Mouse (Mus musculus) erythroblast, embryonic 14.5 days (primary cell): ENCODE results near the gene Iqsec1. TPM values are rescaled to one million over a fixed set of nuclear protein-coding genes. Genes with fewer than 3 reads are reported as not detected.

Experiments used
- H3K27me3 ChIP-seq: 2 replicates; pipeline ENCODE4 v1.6.1; 2012; ENCODE audit warnings: inconsistent platforms; ENCODE audit not compliant: control insufficient read depth
- H3K36me3 ChIP-seq: 2 replicates; pipeline ENCODE4 v1.6.1; 2012; ENCODE audit warnings: mild to moderate bottlenecking, inconsistent platforms; ENCODE audit not compliant: control insufficient read depth
- H3K4me1 ChIP-seq: 2 replicates; pipeline ENCODE4 v1.6.1; 2012; ENCODE audit warnings: inconsistent platforms; ENCODE audit not compliant: control insufficient read depth
- H3K4me3 ChIP-seq: replicated peaks from 2 replicates; pipeline ENCODE3; 2012; ENCODE audit warnings: moderate library complexity, mild to moderate bottlenecking, inconsistent platforms
- H3K9me3 ChIP-seq: 2 replicates; pipeline ENCODE4 v1.6.1; 2012; ENCODE audit warnings: low read length, inconsistent platforms, mixed read lengths; ENCODE audit not compliant: control insufficient read depth
- GATA1 ChIP-seq: IDR thresholded peaks from 2 replicates; pipeline ENCODE4 v1.6.1; 2012; ENCODE audit warnings: low read length, inconsistent platforms, mixed read lengths
- TAL1 ChIP-seq: IDR thresholded peaks from 3 replicates; pipeline ENCODE4 v1.6.1; 2012; ENCODE audit warnings: low read length, inconsistent platforms, mixed read lengths
- polyA plus RNA-seq: library from polyadenylated mRNA; stranded (reverse); fragments of >175 nt; gene quantifications from 2 replicates; pipeline ENCODE4 v1.2.3, GENCODE M21; 2012

Iqsec1 gene
- polyA plus RNA-seq, 1 experiment = 10.6 TPM

- TF ChIP-seq TAL1 (no peak), GATA1 (no peak)
- peaks cover 8% of the 10 kb centered on the region for H3K27me3 ChIP-seq
- no peaks in the 10 kb centered on the region for H3K36me3 ChIP-seq
- no peaks in the 10 kb centered on the region for H3K9me3 ChIP-seq
- H3K4me3 ChIP-seq = no peak overlapping the region
- peaks cover 67% of the 10 kb centered on the region for H3K4me1 ChIP-seq
These were observed 15.7 kb upstream of the Iqsec1 start for GRCm38 (mm10) chr6:91004157-91004556.

GRCm38 (mm10) chr6:91003310-91003995 is 15.0 kb upstream of the Iqsec1 start:
- Histone ChIP-seq H3K4me3 (peak overlapping the region; percentile 5), H3K27me3 (peaks cover 8% of the 10 kb centered on the region), H3K4me1 (peaks cover 63% of the 10 kb centered on the region), H3K36me3 (no peaks in the 10 kb centered on the region), H3K9me3 (no peaks in the 10 kb centered on the region)
- no peak for TF ChIP-seq GATA1
- no peak for TF ChIP-seq TAL1

GRCm38 (mm10) chr6:91001566-91001965 is 13.1 kb upstream of the Iqsec1 start:
- Histone ChIP-seq H3K4me3 (no peak overlapping the region), H3K4me1 (peaks cover 47% of the 10 kb centered on the region)
- TF ChIP-seq TAL1 (no peak), GATA1 (no peak)

GRCm38 (mm10) chr6:91000819-91001525 is 12.5 kb upstream of the Iqsec1 start:
- Histone ChIP-seq H3K27me3 (peaks cover 8% of the 10 kb centered on the region), H3K4me1 (peaks cover 41% of the 10 kb centered on the region), H3K9me3 (no peaks in the 10 kb centered on the region), H3K4me3 (no peak overlapping the region), H3K36me3 (no peaks in the 10 kb centered on the region)
- TF ChIP-seq TAL1 = no peak
- no peak for TF ChIP-seq GATA1

More at GRCm38 (mm10) chr6:91001566-91001965, 13.1 kb upstream of the Iqsec1 start:
- Histone ChIP-seq H3K27me3 (peaks cover 8% of the 10 kb centered on the region), H3K9me3 (no peaks in the 10 kb centered on the region), H3K36me3 (no peaks in the 10 kb centered on the region)

- no peak for TF ChIP-seq TAL1
- TF ChIP-seq GATA1 = no peak
- no peaks in the 10 kb centered on the region for H3K9me3 ChIP-seq
- H3K36me3 ChIP-seq = no peaks in the 10 kb centered on the region
- H3K4me1 ChIP-seq = peaks cover 44% of the 10 kb centered on the region
- H3K4me3 ChIP-seq = no peak overlapping the region
- H3K27me3 ChIP-seq = peaks cover 8% of the 10 kb centered on the region
These were observed 10.7 kb upstream of the Iqsec1 start for GRCm38 (mm10) chr6:90999176-90999575.

- no peak overlapping the region for H3K4me3 ChIP-seq
- no peaks in the 10 kb centered on the region for H3K36me3 ChIP-seq
- H3K9me3 ChIP-seq = peaks cover 9% of the 10 kb centered on the region
- H3K4me1 ChIP-seq = peaks cover 39% of the 10 kb centered on the region
- TF ChIP-seq GATA1 (no peak), TAL1 (no peak)
- H3K27me3 ChIP-seq = peaks cover 8% of the 10 kb centered on the region
These were observed 8.5 kb upstream of the Iqsec1 start for GRCm38 (mm10) chr6:90997025-90997424.

GRCm38 (mm10) chr6:90996181-90996580 is 7.7 kb upstream of the Iqsec1 start:
- Histone ChIP-seq H3K4me3 (no peak overlapping the region), H3K9me3 (peaks cover 14% of the 10 kb centered on the region), H3K36me3 (no peaks in the 10 kb centered on the region), H3K27me3 (peaks cover 7% of the 10 kb centered on the region), H3K4me1 (peaks cover 32% of the 10 kb centered on the region)
- no peak for TF ChIP-seq TAL1
- TF ChIP-seq GATA1 = no peak

GRCm38 (mm10) chr6:90988299-90988625 is 223 bp downstream of the Iqsec1 start:
- peak overlapping the region; percentile 68 for H3K4me3 ChIP-seq
- H3K36me3 ChIP-seq = no peaks in the 10 kb centered on the region
- H3K9me3 ChIP-seq = peaks cover 23% of the 10 kb centered on the region
- peaks cover 65% of the 10 kb centered on the region for H3K27me3 ChIP-seq
- TF ChIP-seq TAL1 = no peak
- TF ChIP-seq GATA1 = no peak
- H3K4me1 ChIP-seq = peaks cover 34% of the 10 kb centered on the region

- Histone ChIP-seq H3K27me3 (peaks cover 65% of the 10 kb centered on the region), H3K4me3 (peak overlapping the region; percentile 68), H3K4me1 (peaks cover 30% of the 10 kb centered on the region)
These were observed 755 bp downstream of the Iqsec1 start for GRCm38 (mm10) chr6:90987561-90988298.

More at GRCm38 (mm10) chr6:90987561-90988298, 755 bp downstream of the Iqsec1 start:
- TF ChIP-seq TAL1 (no peak), GATA1 (no peak)
- H3K36me3 ChIP-seq = no peaks in the 10 kb centered on the region
- peaks cover 21% of the 10 kb centered on the region for H3K9me3 ChIP-seq
